Mouse (Mus musculus): ENCODE data around the gene Atp8b4.
"Not testable (repeated sequence)": the region's sequence is repeated elsewhere in the genome, so short reads cannot be mapped to it uniquely, and the experiment has no call there.

The Atp8b4 gene

GRCm38 (mm10) chr2:126495832-126496695 lies 4.4 kb downstream of the Atp8b4 start:
- no peak for DNase-seq

GRCm38 (mm10) chr2:126495230-126495629 lies 5.2 kb downstream of the Atp8b4 start:
- DNase-seq, result no peak

- DNase-seq, result no peak
These were observed 7.2 kb downstream of the Atp8b4 start for GRCm38 (mm10) chr2:126493306-126493705.

- DNase-seq, result no peak
These were observed 7.8 kb downstream of the Atp8b4 start for GRCm38 (mm10) chr2:126492713-126493112.

GRCm38 (mm10) chr2:126491446-126491845 lies 9.0 kb downstream of the Atp8b4 start:
- no peak for DNase-seq

GRCm38 (mm10) chr2:126490573-126490972 lies 9.9 kb downstream of the Atp8b4 start:
- DNase-seq, result no peak

- no peak for DNase-seq
These were observed 15.0 kb downstream of the Atp8b4 start for GRCm38 (mm10) chr2:126485262-126486017.

- no peak for DNase-seq
These were observed 17.1 kb downstream of the Atp8b4 start for GRCm38 (mm10) chr2:126483337-126483736.

GRCm38 (mm10) chr2:126477556-126477955 lies 22.9 kb downstream of the Atp8b4 start:
- DNase-seq, result peak; percentile 18

GRCm38 (mm10) chr2:126475681-126476410 lies 24.6 kb downstream of the Atp8b4 start:
- DNase-seq, result no peak

GRCm38 (mm10) chr2:126474019-126474418 lies 26.5 kb downstream of the Atp8b4 start:
- no peak for DNase-seq

GRCm38 (mm10) chr2:126472836-126473235 lies 27.6 kb downstream of the Atp8b4 start:
- DNase-seq, result no peak

GRCm38 (mm10) chr2:126467790-126468189 lies 32.7 kb downstream of the Atp8b4 start:
- no peak for DNase-seq

GRCm38 (mm10) chr2:126466391-126467134 lies 33.9 kb downstream of the Atp8b4 start:
- DNase-seq, result no peak

- DNase-seq, result no peak
These were observed 41.8 kb downstream of the Atp8b4 start for GRCm38 (mm10) chr2:126458661-126459060.

GRCm38 (mm10) chr2:126457759-126458158 lies 42.7 kb downstream of the Atp8b4 start:
- not testable (repeated sequence) for DNase-seq

GRCm38 (mm10) chr2:126450937-126451302 lies 49.6 kb downstream of the Atp8b4 start:
- no peak for DNase-seq

GRCm38 (mm10) chr2:126450210-126450936 lies 50.1 kb downstream of the Atp8b4 start:
- DNase-seq, result no peak

- DNase-seq, result no peak
These were observed 55.4 kb downstream of the Atp8b4 start for GRCm38 (mm10) chr2:126445039-126445438.

GRCm38 (mm10) chr2:126441586-126441985 lies 58.9 kb downstream of the Atp8b4 start:
- DNase-seq, result no peak

GRCm38 (mm10) chr2:126434712-126435111 lies 65.8 kb downstream of the Atp8b4 start:
- DNase-seq, result no peak

GRCm38 (mm10) chr2:126434305-126434704 lies 66.2 kb downstream of the Atp8b4 start:
- no peak for DNase-seq

Measured in kidney, adult 9 months (tissue).